Mouse (Mus musculus): ENCODE data around the gene Tbxas1.

The Tbxas1 gene

DNA sequence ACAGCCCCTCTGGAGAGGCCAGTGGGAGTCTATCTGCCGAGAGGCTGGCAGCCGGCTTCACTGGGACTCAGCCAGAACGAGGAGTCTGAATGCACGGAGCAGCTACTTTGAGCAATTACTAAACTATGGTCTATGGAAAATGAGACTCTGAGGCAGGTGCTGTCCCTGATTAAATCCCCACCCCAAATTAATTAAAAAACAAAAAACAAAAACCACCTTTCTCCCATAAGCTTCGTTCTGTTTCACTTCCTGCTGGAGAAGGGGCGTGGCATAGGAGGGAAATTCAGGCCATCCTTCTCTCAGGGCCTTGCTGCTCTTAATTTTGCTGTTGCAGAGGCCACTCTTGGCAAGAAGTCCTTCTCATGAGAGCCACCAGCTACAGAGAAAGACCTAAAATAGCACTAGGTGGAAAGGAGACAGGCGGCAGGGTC, 180.6 kb downstream of the Tbxas1 start:
- DNase-seq, result no peak

DNA sequence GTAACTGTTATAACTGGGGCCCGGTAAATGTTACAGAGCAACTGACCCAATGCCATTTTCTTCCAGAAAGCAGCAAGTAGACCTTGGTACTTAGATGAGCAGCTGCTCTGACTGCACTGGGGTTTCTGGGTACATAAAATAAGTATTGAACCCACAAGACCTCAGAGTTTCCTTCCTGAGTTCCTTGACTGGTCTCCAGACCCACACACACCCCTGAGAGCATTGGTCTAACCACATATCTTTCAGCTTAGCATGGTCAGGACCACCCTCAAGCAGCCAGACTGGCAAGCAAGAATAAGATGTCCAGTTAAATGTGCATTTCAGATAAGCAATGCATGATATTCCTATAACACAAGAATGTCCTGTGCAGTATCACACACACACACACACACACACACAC, 182.0 kb downstream of the Tbxas1 start:
- no peak for DNase-seq

DNA sequence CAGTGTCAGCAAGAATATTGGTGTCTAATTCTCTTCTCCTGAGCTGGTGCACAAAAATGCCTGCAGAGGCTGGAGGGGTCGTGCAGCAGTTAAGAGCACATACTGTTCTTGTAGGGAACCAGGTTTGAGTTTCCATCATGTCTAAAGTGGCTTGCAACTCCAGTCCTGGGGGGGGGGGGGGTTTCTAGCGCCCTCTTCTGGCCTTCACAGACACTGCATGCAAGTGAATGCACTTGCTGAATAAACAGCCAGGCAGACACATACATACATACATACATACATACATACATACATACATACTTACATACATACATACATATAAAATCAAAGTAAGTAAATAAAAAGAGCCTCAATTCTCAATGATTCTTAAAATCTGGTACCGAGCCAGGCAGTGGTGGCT, 183.2 kb downstream of the Tbxas1 start:
- no peak for DNase-seq

DNA sequence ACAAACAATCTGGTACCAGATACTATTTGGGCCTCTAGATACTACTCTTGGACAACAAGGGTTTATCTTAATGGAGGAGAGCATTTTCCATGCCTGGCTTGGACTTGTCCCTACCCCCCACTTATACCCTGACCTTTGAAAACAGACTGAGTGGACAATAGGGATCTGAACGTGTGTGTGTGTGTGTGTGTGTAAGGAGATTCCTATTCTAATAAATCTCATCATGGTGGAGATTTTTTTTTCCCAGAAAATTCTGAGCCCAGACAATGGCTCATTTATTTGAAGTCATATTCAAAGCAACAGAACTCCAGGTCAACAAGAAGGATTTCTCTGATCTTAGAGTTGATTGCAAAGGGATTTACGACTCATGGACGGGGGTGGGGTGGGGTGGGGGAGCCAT, 183.7 kb downstream of the Tbxas1 start:
- DNase-seq, result no peak

DNA sequence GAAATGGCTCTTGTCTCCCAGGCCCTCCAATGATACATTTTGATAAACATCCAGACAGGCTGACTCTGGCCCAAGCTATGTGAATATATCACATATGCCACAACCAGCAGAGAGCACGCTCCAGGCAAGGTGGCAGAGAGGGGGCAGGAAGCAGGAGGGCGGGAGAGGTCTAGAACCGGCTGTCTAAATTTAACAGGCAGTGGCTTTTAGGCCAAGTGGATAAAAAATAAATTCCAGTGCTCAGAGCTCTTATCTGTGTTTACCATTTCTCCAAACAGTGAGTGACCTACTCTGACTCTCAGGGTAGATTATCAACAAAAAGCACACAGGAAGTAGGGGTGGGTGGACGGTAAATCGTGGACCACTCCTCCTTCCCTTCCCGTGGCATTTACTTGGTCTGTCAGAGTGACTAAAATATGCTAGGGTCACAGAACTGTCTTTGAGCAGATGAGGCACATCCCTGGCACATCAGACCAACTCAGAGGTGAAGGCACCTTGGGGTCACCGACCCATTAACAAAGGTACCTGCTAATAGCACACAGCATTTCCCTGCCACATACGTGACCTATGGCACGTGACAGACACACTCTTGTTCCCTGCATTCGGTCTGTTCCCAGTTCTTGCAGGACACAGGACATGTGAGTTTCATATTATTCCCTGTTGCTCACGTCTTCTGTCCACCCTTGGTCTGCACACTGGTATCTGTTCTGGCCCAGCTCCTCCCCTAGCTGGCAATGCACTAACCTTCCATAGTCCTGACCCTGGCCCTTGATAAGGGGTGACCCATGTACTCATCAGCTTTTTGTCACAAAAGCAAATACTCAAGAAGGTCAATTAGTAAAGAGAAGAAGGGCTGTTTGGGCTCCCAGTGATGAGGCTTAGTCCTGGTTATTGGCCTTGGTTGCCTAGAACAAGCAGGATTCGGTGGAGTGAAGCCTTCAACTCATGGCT, 184.6 kb downstream of the Tbxas1 start:
- no peak for DNase-seq

DNA sequence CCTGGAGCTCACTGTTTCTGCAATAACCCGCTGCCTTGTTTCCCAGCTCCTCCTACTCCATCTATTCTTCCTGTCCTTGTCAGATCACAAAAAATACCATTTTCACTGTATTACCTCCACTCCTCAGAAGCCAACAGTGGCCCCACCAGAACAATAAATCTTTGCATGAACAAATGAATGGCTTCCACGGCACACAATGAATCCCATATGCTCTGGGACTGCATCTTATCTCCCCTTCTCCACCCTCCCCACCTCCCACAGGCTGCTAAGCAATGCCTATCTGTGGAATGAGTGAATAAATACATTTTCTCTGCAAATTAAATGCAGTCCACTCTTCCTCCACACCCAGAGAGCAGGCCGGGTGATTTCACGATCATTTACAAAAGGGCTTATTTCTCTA, 186.0 kb downstream of the Tbxas1 start:
- DNase-seq, result no peak

DNA sequence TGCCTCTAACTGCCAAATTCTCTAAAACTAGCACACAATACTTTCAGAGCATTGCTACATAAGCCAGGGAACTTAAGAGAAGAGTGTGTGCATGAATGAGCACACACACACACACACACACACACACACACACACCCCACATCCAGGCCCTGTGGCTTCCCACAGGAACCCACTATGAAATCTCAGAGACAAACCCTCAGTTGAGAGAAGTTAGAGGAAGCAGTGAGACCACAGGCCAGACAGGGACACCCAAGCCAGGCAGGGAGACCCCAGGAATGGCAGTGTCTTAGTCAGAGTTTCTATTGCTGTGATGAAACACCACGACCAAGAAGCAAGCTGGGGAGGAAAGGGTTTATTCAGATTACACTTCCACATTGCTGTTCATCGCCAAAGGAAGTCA, 188.3 kb downstream of the Tbxas1 start:
- no peak for DNase-seq

DNA sequence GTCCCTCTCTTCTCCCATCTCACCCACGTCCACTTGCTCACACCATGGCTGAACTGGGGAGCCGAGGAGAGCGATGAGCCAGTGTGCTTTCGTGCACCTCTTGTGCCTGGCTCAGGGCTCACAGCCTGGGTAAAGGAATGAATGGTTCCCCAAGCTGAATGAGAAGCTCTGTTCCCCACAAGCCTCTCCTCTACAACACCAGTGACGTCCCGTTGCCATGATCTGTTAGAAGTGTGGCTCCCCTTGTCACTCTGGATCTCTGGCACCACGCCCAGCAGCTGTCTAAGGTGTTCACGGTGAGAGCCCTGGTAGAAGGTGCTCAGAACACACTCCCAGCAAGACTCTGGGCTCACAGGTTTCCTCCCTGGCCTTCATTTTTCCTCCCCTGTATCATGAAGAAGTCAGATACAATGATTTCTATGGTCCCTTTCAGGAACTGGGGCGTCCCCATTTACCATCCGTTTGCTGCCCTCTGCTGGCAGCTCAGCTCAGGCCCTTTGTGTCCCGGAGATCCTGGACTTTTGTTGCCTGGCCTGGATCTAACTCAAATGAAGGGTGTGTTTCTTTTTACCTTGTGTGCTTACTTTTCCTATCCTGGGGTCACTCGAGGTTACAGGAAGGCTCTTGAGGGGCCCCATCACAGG, 191.9 kb downstream of the Tbxas1 start:
- DNase-seq, result peak; percentile 94

DNA sequence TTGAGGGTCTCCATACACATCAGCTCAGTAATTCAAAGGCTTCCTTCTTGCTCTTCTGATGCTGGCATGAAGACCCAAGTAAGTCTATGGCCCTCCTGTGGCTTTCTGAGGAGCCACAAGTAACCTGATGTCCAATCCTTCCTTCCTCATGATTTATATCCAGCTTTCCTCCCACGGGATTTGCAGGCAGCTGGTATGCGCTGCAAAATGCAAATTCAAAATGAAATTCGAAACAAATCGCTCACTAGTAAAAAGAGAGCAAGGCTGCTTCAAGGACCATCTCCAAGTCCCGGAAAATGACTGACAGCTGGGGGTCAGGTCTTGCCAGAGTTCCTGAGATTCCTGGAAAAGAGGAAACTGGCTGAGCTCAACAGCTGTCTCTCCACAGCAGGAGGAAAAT, 197.5 kb downstream of the Tbxas1 start:
- no peak for DNase-seq

DNA sequence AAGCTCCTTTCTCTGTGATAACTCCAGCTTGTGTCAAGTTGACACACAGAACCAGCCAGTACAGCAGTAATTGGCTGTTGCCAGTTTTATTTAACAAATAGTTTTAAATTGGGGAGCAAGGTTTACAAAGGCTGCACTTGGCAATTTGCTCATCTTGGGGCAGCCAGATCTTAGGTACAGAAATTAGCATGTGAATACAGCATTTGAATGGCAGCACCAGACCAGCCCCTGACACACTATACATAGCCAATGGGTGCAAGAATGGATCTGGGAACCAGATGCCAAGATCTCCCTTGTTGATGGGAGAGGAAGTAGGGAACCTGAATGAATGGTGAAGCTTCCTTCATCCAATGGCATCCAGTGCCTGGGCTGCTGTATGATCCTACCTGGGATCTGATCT, 199.0 kb downstream of the Tbxas1 start:
- DNase-seq, result no peak

DNA sequence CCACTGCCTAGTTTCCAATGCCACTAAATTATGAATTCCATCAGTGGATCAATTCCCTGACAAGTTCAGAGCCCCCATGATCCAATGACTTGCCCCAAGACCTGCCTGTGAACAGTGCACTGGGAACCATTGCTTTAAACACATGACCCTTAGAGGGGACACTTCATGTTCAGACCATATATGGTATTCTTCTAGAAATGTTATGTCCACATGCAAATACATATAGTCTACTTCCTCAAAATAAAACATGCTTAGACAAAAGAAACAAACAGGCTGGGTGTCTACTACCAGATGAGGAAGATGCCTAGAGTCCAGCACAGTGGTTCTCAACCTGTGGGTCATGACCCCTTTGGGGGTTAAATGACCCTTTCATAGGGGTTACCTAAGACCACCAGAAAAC, 201.3 kb downstream of the Tbxas1 start:
- DNase-seq, result no peak

DNA sequence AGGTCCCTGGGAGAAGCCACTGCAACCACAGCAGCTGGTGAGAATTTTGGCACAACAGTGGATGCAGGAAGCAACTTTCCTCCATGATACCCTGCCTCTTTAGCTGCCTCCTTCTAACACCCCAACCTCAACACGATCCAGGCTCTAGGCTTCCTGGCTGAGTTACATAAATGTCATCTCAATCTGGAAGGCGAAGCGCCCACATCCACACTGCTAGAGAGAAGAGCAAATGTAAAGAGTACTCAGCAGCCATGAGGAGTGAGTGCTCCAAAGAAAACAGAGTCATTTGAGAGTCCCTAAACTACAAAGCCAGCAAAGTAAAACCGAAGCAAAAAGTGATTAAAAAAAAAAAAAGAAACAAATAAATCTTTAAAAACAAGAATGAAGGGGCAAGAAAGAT, 229.4 kb downstream of the Tbxas1 start:
- no peak for DNase-seq

DNA sequence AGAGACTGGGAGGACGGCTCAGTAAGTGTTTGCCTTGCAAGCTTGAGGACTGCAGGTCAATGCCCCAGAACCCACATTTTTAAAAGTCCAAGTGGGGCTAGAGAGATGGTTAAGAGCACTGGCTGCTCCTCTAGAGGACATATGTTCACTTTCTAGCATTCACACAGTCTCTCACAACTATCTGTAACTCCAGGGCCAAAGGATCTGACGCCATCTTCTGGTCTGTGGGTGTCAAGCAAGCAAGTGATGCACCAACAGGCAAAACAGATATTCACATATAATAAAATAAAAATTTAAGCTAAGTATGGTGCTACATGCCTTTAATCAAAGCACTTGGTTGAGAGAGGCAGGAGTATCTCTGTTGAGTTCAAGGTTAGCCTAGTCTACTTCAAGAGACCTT, 231.6 kb downstream of the Tbxas1 start:
- DNase-seq, result no peak

DNA sequence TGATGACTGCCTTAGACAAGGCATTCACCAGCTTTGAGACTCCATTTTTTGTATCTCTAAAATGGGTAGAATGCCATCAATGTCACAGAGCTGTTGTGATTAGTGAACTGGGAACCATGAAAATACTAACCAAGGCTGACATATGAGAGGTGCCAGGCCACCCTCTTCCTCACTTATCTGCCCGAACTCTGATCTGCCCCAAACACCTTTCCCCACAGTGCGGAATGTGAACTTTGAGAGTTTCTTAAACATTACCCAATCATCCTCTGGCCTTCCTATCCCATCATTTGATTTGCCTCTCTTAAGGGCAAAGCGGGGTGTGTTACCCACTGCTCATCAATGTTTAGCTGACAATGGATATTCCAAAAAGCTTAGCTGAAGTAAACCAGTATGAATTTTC, 237.5 kb downstream of the Tbxas1 start:
- DNase-seq, result no peak

DNA sequence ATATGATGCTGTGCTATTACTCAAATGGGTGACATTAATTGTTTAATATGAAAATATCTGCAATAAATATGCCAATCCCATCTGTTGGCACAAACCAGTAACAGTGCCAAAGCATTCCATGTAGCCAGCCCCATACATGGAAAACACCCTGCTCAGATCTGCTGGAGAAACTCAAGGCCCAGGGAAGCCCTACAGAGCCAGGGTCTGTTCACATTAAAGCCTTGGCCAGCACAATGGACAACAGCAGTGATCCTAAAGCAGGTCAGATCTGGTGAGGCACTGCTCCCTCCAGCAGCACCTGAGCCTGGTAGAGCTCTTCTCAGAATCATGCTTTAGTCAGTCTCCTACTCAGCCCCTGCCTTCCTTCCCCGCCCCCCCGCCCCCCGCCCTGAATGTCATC, 237.9 kb downstream of the Tbxas1 start:
- DNase-seq, result no peak

DNA sequence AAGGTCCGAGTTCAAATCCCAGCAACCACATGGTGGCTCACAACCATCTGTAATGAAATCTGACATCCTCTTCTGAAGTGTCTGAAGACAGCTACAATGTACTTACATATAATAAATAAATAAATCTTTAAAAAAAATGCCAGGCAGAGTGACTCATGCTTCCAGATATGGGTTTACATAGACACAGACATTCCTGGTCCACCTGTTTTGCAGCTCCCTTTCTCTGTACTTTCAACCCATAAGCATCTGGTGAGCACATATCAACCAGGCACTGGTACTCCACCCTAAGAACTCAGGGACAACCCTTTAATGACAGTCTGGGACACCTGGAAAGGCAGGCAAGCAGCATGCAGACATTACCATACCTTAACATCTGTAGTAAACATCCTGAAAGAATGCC, 240.2 kb downstream of the Tbxas1 start:
- DNase-seq, result no peak

DNA sequence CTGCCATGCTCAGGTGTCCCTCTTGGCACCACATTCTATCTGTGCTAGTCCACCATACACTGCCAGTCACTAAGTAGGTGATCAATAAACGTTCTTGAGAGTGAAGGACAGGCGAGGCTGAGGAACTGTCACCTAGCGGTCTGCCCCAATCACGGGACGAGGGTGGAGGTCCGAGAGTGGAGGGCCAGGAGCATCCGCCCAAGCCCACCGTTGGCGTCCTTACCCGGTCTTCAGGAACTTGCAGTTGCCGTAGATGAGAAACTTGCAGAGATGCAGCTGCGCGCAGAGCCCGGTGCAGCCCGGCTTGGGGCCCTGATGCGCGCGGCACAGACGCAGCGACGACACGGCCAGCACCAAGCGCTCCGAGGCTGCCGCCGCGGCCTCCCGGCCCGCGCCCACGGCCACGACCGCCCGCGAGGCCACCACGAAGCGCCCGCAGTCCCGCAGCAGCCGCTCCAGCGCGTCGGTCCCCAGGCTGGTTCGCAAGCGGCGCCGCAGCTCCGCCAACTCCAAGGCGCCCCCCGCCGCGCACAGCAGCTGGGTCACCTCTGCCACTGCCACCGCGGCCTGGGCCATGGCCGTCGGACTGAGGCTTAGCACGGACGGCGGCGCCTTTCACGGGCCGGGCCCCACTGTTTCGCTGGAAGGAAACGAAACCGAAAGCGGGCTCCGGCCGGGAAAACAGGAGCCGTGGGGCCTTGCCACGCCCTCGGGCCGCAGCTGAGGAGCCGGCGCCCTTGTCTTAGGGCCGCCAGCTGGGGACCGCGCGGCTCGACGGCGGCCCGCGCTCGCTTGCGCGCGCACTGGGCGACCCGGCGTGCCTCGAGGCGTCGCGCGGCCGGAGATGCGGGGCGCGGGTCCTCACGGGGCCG, 242.6 kb downstream of the Tbxas1 start, which contains the start of gene Parp12:
Gene Parp12, minus strand, starts transcription at position 766 of the 872 bp plus-strand sequence.
- DNase-seq, result peak; percentile 47

DNA sequence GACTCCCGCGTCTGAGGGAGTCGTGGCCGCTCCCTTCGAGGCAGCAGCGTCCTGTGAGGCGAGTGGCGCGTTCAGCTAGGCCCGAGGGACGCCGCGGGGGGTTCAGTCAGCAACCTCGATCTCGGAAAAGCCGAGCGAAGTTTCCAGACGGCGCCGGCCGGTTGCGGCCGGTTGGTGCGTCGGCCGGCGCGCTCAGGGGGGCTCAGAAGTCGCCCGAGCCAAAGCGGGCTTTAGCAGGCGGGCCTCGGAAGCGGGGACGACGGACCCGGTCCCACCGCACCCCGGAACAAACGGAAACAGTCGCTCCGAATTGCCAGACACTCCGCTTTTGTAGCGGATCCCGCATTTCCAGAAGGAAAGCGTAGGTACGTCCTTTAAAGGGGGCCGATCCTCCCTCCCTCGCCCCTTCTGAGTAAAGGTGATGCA, 243.3 kb downstream of the Tbxas1 start:
- peak; percentile 32 for DNase-seq

DNA sequence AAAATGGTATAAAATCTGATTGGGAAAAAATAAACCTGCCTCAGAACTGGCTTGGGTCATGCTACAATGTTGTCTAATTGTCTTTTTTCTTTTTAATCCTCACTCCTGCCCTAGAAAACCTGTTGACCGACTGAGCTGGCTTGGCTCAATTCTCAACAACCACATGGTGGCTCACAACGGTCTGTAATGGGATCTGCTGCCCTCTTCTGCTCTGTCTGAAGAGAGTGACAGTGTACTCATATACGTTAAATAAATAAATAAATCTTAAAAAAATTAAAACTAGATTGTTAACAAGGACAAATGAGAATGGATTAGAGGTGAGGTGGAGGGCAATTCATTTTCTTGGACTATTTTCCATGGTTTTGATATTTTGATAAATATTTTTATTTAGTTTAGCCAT, 245.5 kb downstream of the Tbxas1 start:
- DNase-seq, result no peak

DNA sequence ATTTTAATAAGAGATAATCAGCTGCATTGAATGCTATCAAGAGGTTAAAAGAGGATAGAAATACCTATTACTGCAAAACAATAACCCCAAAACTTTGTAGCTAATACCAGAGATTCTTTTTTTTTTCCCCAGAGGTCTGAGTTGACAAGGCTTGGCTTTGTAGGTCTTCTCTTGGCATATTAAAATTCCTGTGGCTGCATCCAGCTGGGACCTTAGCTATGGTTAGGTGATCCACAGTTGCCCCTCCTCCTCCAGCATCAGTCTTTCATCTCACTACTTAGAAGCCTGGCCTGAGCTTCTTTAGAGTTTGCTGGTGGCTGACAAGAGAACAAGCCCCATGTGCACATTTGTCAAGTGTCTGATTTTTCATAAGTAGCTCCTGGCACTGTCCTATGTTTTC, 249.5 kb downstream of the Tbxas1 start:
- no peak for DNase-seq

DNA sequence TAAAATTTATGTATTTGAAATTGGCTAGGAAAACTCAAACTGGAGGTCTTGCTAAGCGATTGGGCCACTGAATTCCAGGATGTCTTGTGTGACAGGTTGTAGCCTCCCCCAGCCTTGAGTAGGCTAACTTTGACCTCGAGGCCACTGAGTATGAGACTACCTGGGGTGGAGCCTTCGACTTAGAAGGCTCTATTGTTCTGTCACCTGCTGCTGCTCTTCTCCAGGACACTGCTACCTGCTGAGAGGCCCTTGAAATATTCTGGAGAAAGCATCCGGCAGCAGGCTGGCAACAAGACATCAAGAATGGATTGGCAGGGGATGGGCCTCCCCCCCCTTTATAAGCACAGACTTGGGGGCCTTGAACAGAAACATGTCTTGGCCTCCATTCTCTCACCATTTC, 256.3 kb downstream of the Tbxas1 start:
- DNase-seq, result no peak

DNA sequence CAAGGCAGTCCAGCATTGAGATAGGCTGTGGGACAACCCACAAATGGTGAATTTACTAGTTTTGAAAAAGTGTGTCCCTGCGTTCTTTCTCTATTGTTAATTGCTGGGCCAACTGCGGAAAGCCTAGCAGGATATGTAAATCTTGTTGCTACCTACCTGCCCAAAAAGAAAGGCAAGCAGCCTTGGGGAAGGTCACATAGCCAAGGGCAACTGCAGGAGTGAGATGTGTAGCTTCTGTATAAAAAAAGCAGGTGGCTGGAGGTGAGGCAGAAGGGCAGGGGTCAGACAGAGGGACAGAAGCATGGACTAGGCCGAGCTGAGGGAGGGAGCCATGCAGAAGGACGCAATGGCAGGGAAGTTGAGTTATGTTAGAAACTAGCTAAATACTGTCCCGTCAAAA, 257.4 kb downstream of the Tbxas1 start:
- DNase-seq, result no peak
